Mouse (Mus musculus) heart, postnatal 0 days (tissue): ENCODE results near the gene Lamb2. TPM values are rescaled to one million over a fixed set of nuclear protein-coding genes. Genes with fewer than 3 reads are reported as not detected.

Experiments used
- ATAC-seq: fragments of 200-750 bp; cut with Nextera tagmentation; 2 replicates; pipeline ENCODE4 v1.8.0; 2017; ENCODE audit warnings: low read depth, moderate number of reproducible peaks, moderate library complexity; ENCODE audit not compliant: insufficient read depth
- DNase-seq: peaks from one replicate; pipeline ENCODE4 v3.0.0-alpha.2; 2016; ENCODE audit warnings: low spot score
- H3K27ac ChIP-seq: fragments of 300-500 bp; sonication (generic); 2 replicates; pipeline ENCODE4 v1.5.1; 2014; ENCODE audit warnings: low read depth, mild to moderate bottlenecking
- H3K27me3 ChIP-seq: fragments of 300-500 bp; sonication (generic); 2 replicates; pipeline ENCODE4 v1.6.1; 2014; ENCODE audit warnings: low read length, mixed read lengths; ENCODE audit not compliant: control insufficient read depth, insufficient read depth
- H3K36me3 ChIP-seq: fragments of 300-500 bp; sonication (generic); replicated peaks from 2 replicates; pipeline ENCODE4 v1.6.1; 2014; ENCODE audit warnings: low read length, mixed read lengths; ENCODE audit not compliant: control insufficient read depth, insufficient read depth
- H3K4me1 ChIP-seq: fragments of 300-500 bp; sonication (generic); 2 replicates; pipeline ENCODE4 v1.6.1; 2014; ENCODE audit warnings: antibody characterized with exemption; ENCODE audit not compliant: control insufficient read depth, insufficient read depth
- H3K4me2 ChIP-seq: fragments of 300-500 bp; sonication (generic); 2 replicates; pipeline ENCODE4 v1.6.1; 2014; ENCODE audit warnings: low read depth, mild to moderate bottlenecking, low read length, moderate library complexity
- H3K4me3 ChIP-seq: fragments of 300-500 bp; sonication (generic); 2 replicates; pipeline ENCODE4 v1.5.1; 2014; ENCODE audit warnings: low read depth, low read length
- H3K9ac ChIP-seq: fragments of 300-500 bp; sonication (generic); replicated peaks from 2 replicates; pipeline ENCODE4 v1.6.1; 2014; ENCODE audit warnings: low read depth, low read length, mixed read lengths
- H3K9me3 ChIP-seq: fragments of 300-500 bp; sonication (generic); replicated peaks from 2 replicates; pipeline ENCODE4 v1.6.1; 2016; ENCODE audit warnings: low read length; ENCODE audit not compliant: control insufficient read depth
- CTCF ChIP-seq: IDR thresholded peaks from 2 replicates; pipeline ENCODE4 v1.5.1; 2016; ENCODE audit warnings: antibody characterized with exemption, control low read depth, low read depth
- EP300 ChIP-seq: IDR thresholded peaks from 2 replicates; pipeline ENCODE4 v1.6.1; 2016; ENCODE audit warnings: antibody characterized with exemption, low read depth
- WGBS: fragments of 180-500 bp; shearing (Covaris S2); extraction: QIAGEN DNeasy Blood & Tissue Kit; methylation state at CpG from one replicate; pipeline ENCODE4 v1.1.7; 2014; 5-methylcytosine and 5-hydroxymethylcytosine counted together
- polyA plus RNA-seq: library from polyadenylated mRNA; unstranded; fragments of >200 nt; fragmentation: Nextera tagmentation; extraction: Ambion mirVana; gene quantifications from 2 replicates; pipeline ENCODE4 v1.2.1, GENCODE M21; 2015
- total RNA-seq: library from RNA; depleted of rRNA; stranded (reverse); fragments of >200 nt; gene quantifications from 2 replicates; pipeline ENCODE4 v1.2.3, GENCODE M21; 2014; ENCODE audit warnings: low replicate concordance

Gene Lamb2
- total and polyA plus RNA-seq, 2 experiments from 2014 or later: 50.8 to 182 TPM

DNA sequence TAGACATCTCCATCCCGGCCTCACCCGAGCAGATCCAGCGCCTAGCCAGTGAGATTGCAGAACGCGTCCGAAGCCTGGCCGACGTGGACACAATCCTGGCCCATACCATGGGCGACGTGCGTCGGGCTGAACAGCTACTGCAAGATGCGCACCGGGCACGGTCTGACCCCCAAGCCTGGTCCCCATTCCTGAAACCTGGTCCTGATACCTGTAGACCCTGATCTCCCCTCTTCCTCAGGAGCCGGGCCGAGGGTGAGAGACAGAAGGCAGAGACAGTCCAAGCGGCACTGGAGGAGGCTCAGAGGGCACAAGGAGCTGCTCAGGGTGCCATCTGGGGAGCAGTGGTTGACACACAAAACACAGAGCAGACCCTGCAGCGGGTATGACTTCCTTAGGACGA, 9.7 kb downstream of the Lamb2 start:
- DNase-seq (no peak), ATAC-seq (no peak)
- Histone ChIP-seq H3K4me3 (no peak overlapping the region), H3K4me2 (no peak overlapping the region), H3K27me3 (no peaks in the 10 kb centered on the region), H3K9ac (no peak overlapping the region), H3K4me1 (peaks cover 12% of the 10 kb centered on the region), H3K9me3 (no peaks in the 10 kb centered on the region), H3K27ac (peak overlapping the region; percentile 95), H3K36me3 (peaks cover 80% of the 10 kb centered on the region)
- no peak for TF ChIP-seq CTCF
- no peak for TF ChIP-seq EP300
- WGBS: 95% methylated on average over 20 of the region's 20 CpGs

DNA sequence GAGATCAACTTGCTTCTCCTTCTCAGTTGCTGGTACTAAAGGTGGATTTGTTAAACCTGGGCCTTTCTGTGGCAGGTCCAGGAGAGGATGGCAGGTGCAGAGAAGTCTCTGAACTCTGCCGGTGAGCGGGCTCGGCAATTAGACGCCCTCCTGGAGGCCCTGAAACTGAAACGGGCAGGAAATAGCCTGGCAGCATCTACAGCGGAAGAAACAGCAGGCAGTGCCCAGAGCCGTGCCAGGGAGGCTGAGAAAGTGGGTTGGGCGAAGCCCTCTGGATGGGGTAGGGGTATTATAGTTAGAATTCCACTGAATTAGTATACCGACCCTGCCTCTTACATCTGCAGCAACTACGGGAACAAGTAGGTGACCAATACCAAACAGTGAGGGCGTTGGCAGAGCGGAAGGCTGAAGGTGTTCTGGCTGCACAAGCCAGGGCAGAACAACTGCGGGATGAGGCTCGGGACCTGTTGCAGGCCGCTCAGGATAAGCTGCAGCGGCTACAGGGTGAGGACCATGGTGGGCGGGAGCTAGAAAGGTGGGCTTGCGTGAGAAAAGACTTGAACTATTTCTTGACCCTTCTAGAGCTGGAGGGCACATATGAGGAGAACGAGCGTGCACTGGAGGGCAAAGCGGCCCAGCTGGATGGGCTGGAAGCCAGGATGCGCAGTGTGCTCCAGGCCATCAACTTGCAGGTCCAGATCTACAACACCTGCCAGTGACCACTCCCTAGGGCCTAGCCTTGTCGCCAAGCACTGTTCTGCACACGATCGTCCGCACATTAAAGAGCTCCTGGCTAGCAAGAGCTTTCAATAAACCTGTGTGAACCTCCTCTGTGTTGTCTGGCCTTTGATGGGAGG, 10.4 kb downstream of the Lamb2 start:
- TF ChIP-seq EP300 (no peak), CTCF (no peak)
- no peak for DNase-seq
- 64% methylated on average over 26 of the region's 26 CpGs for WGBS

DNA sequence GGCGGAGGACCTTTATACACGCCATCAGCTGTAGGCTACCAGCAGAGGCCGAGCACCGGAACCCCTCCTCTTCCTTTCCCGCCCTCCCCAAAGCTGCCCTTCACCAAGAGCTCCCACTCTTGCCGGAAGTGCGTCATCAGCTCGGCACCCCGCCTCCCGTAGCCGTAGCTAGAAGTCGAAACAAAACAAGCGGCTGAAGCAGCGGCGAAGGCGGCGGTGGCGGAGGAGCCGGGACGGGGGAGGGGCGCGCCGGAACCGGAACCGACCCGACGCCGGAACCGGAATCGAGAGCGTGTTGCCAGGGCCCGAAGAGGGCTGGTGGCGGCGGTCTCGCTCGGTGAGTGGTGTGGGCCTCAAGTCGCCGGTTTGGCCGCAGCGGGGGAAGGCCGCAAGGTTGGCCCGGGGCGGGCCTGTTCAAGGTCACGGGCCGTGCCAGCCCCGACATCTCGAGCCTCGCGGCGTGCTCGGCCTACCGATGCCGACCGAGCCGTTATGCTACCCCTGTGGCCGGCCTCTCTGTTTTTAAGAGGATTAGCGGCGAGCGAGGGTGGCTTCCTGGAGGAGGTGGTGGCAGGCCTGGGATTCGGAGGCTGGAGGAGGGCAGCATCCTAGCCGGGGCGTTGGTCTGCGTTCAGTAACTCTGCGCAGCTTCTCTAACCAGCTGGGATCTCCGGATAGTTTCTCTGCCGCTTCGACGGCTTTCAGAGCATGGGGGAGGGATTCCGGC, 11.2 kb downstream of the Lamb2 start, which contains the start of gene Usp19:
Gene Usp19, plus strand, starts transcription at position 44 of the 727 bp plus-strand sequence.
- under 1% methylated on average over 68 of the region's 69 CpGs for WGBS
- Histone ChIP-seq H3K9me3 (no peaks in the 10 kb centered on the region), H3K4me2 (peak within 1 kb of the TSS; percentile 78), H3K9ac (peak within 1 kb of the TSS; percentile 78), H3K27ac (peak within 1 kb of the TSS; percentile 95), H3K27me3 (no peaks in the 10 kb centered on the region), H3K4me3 (peak within 1 kb of the TSS; percentile 66), H3K36me3 (peaks cover 81% of the 10 kb centered on the region), H3K4me1 (peaks cover 12% of the 10 kb centered on the region)
- ATAC-seq (peak; percentile 93), DNase-seq (peak; percentile 98)
- peak; percentile 83 for TF ChIP-seq EP300
- no peak for TF ChIP-seq CTCF

More for the DNA sequence above, 10.4 kb downstream of the Lamb2 start:
- Histone ChIP-seq H3K27ac (peak overlapping the region; percentile 95), H3K9me3 (no peaks in the 10 kb centered on the region), H3K4me3 (peak overlapping the region; percentile 66), H3K9ac (no peak overlapping the region), H3K36me3 (peaks cover 81% of the 10 kb centered on the region), H3K4me1 (peaks cover 12% of the 10 kb centered on the region), H3K4me2 (peak overlapping the region; percentile 78), H3K27me3 (no peaks in the 10 kb centered on the region)
- no peak; the same call in 1 of the 2 replicates for ATAC-seq

DNA sequence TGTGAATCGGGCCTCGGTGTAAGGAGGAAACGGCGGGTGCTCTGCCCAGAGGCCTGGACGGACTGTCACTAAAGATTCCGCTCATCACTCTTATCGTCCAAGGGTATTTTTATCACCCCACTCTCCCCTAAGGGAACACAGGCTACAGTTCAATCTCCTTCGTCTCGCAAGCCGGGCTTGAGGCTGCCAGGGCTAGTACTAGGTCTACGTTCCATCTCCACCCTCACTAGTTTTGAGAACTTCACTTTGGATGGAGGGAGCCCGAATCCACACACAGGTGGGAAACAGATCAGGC, 11.7 kb downstream of the Lamb2 start:
- DNase-seq (no peak), ATAC-seq (no peak)
- Histone ChIP-seq H3K4me2 (peak overlapping the region; percentile 78), H3K4me3 (peak overlapping the region; percentile 66), H3K27ac (peak overlapping the region; percentile 95), H3K9ac (peak overlapping the region; percentile 78), H3K27me3 (no peaks in the 10 kb centered on the region), H3K9me3 (no peaks in the 10 kb centered on the region), H3K4me1 (peaks cover 12% of the 10 kb centered on the region), H3K36me3 (peaks cover 81% of the 10 kb centered on the region)
- 0% methylated on average over 12 of the region's 12 CpGs for WGBS
- TF ChIP-seq EP300 (no peak), CTCF (no peak)

DNA sequence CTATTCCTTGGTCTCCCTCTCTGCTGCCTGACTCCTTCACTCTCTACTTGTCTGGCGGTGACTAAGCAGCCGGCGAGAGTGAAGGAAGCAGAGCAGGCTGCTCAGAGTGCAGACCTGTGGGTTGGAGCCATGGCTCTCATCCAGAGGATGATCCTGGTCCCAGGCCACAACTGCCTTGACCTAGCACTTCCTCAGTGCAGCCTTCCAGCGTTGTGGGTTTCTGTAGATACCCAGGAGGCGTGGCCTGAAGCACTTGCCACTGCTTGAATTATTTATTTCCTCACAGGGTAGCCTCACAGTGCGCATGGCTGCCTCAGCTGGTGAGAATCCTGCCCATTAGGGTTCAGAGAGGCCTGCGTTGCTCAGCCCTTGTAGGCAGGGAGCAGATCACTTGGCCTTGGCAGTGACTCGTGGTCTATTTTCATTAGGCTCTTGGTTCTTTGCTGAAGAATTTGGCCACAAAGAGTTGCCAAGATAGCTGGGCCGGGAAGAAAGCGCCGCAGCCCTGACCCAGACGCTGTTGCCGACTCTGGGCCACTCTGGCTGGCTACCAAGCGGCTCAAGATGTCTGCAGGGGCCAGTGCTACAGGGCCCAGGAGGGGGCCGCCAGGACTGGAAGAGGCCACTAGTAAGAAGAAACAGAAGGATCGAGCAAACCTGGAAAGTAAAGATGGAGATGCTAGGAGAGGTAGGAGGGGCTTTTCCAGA, 12.7 kb downstream of the Lamb2 start:
- no peak for DNase-seq
- H3K27ac ChIP-seq: peak overlapping the region; percentile 95; the same call in 1 of the 2 replicates
- peak overlapping the region; percentile 78 for H3K4me2 ChIP-seq

More for the DNA sequence above, 12.7 kb downstream of the Lamb2 start:
- Histone ChIP-seq H3K36me3 (peaks cover 81% of the 10 kb centered on the region), H3K4me3 (peak overlapping the region; percentile 66), H3K9ac (peak overlapping the region; percentile 78), H3K27me3 (no peaks in the 10 kb centered on the region), H3K9me3 (no peaks in the 10 kb centered on the region), H3K4me1 (peaks cover 12% of the 10 kb centered on the region)
- no peak for ATAC-seq
- 58% methylated on average over 16 of the region's 16 CpGs for WGBS
- no peak for TF ChIP-seq EP300
- no peak for TF ChIP-seq CTCF
